In genomic region chr8:104542160-104542559, GRCm38 (mm10) we compare ENCODE assay signal across 9 mouse cellular contexts. TPM values are rescaled to one million over a fixed set of nuclear protein-coding genes. Genes with fewer than 3 reads are reported as not detected.
DNase-seq lines count a peak whose midpoint lies in the region; ATAC-seq lines count a peak whose summit lies in the region.
"Had no signal": no experiment of that assay in that cellular context is flagged by ENCODE, and none has a peak within 500 bp of the region (broad histone marks: within the 10 kb centered on the region; RNA-seq: fewer than 3 reads in every experiment).

No protein-coding gene starts in this region.

- H3K27ac ChIP-seq in forebrain, embryonic 12.5 days = no peak overlapping the region
- no peak overlapping the region for H3K27ac ChIP-seq in forebrain, embryonic 11.5 days (ENCODE audit: low read depth, low read length)
- H3K27ac ChIP-seq in liver, embryonic 15.5 days (replicated peaks) = no peak overlapping the region

- H3K4me1 ChIP-seq in forebrain, embryonic 12.5 days = peaks cover 17% of the 10 kb centered on the region
- H3K4me1 ChIP-seq in forebrain, embryonic 11.5 days (replicated peaks; ENCODE audit: control insufficient read depth, insufficient read depth, low read length) = peaks cover 3% of the 10 kb centered on the region; the same call in 1 of the 2 replicates
- H3K4me1 ChIP-seq in liver, embryonic 15.5 days (replicated peaks) = peaks cover 15% of the 10 kb centered on the region

- 8% methylated on average over 11 of the region's 11 CpGs for WGBS in forebrain, embryonic 12.5 days
- WGBS in forebrain, embryonic 11.5 days = 5% methylated on average over 11 of the region's 11 CpGs
- 17% methylated on average over 11 of the region's 11 CpGs for whole genome bisulfite sequencing in liver, embryonic 15.5 days (ENCODE audit: insufficient replicate concordance)

- no peak overlapping the region for H3K4me2 ChIP-seq in forebrain, embryonic 12.5 days
- no peak overlapping the region for H3K4me2 ChIP-seq in forebrain, embryonic 11.5 days (ENCODE audit: low read depth, low read length, severe bottlenecking)
- peak overlapping the region; percentile 71 for H3K4me2 ChIP-seq in liver, embryonic 15.5 days

- DNase-seq in forebrain, embryonic 11.5 days (ENCODE audit: low spot score) = no peak
- no peak for DNase-seq in liver
- DNase-seq in layer of hippocampus, postnatal 36 days = peak; percentile 56 to 64
- DNase-seq in right cerebral cortex, postnatal 25 days = peak; percentile 86
- DNase-seq in adrenal gland, adult 2 months = no peak
- DNase-seq: kidney, postnatal 4 days had no signal

- H3K4me3 ChIP-seq in forebrain, embryonic 12.5 days (replicated peaks) = 0 out of 2 replicates have a peak overlapping the region, but pooled peaks have one; percentile 53
- no peak overlapping the region for H3K4me3 ChIP-seq in forebrain, embryonic 11.5 days (ENCODE audit: low read depth, low read length)
- no peak overlapping the region for H3K4me3 ChIP-seq in liver, embryonic 15.5 days (replicated peaks)

- H3K9me3 ChIP-seq in forebrain, embryonic 12.5 days = no peaks in the 10 kb centered on the region
- H3K9me3 ChIP-seq in forebrain, embryonic 11.5 days (ENCODE audit: control insufficient read depth, low read length) = no peaks in the 10 kb centered on the region
- H3K9me3 ChIP-seq in liver, embryonic 15.5 days (replicated peaks) = no peaks in the 10 kb centered on the region

- peaks cover 74% of the 10 kb centered on the region for H3K27me3 ChIP-seq in forebrain, embryonic 12.5 days
- H3K27me3 ChIP-seq in forebrain, embryonic 11.5 days (ENCODE audit: control insufficient read depth, insufficient read depth, low read length) = peaks cover 47% of the 10 kb centered on the region
- peaks cover 79% of the 10 kb centered on the region for H3K27me3 ChIP-seq in liver, embryonic 15.5 days

- H3K36me3 ChIP-seq in forebrain, embryonic 12.5 days (replicated peaks) = no peaks in the 10 kb centered on the region
- no peaks in the 10 kb centered on the region for H3K36me3 ChIP-seq in forebrain, embryonic 11.5 days (ENCODE audit: control insufficient read depth, insufficient read depth, low read length)
- H3K36me3 ChIP-seq in liver, embryonic 15.5 days (replicated peaks) = no peaks in the 10 kb centered on the region

- ATAC-seq in forebrain, embryonic 12.5 days (ENCODE audit: low FRiP score) = no peak
- ATAC-seq in forebrain, embryonic 11.5 days (replicated peaks; ENCODE audit: low FRiP score) = no peak
- ATAC-seq in liver, embryonic 15.5 days (ENCODE audit: insufficient read depth) = no peak
- no peak for ATAC-seq in granulocyte monocyte progenitor cell, adult 5-6 weeks (replicated peaks; ENCODE audit: poor library complexity, severe bottlenecking)

- H3K9ac ChIP-seq in forebrain, embryonic 12.5 days = no peak overlapping the region
- H3K9ac ChIP-seq in forebrain, embryonic 11.5 days (ENCODE audit: low read length) = no peak overlapping the region
- no peak overlapping the region for H3K9ac ChIP-seq in liver, embryonic 15.5 days

RNA-seq across cellular contexts. Expression of gene Car7, which starts 7.7 kb away (rescaled TPM):
- polyA plus RNA-seq in forebrain, embryonic 12.5 days (2016; fragmentation: Nextera tagmentation; extraction: Ambion mirVana) = 1.5 and 1.6 TPM in 2 replicates
- 0.63 and 0.79 TPM in 2 replicates for polyA plus RNA-seq in forebrain, embryonic 11.5 days (2014; fragmentation: Nextera tagmentation; extraction: Ambion mirVana)
- polyA plus RNA-seq in liver, embryonic 15.5 days (2015; fragmentation: Nextera tagmentation; extraction: Ambion mirVana) = 5.0 and 6.1 TPM in 2 replicates
- 10 to 100 TPM; 15.2 to 17.7 TPM for total RNA-seq in layer of hippocampus, postnatal 36 days (2021)
- total RNA-seq in adrenal gland, adult 2 months (2021) = 1 to 10 TPM; 1.9 to 4.2 TPM
- polyA plus RNA-seq in adrenal gland, adult 2 months (2012; rRNA removed) = 13.4 and 14.5 TPM in 2 replicates
- not detected in 2 replicates for total RNA-seq in granulocyte monocyte progenitor cell, adult 5-6 weeks (2014; fragmentation: Nextera tagmentation)
- total RNA-seq in granulocyte monocyte progenitor cell, adult 5-6 weeks (2017) = 0.52 TPM in 1 of 2 replicates, not detected in the other

RNA-seq across cellular contexts. Expression of gene Nae1, which starts 7.7 kb away (rescaled TPM):
- polyA plus RNA-seq in forebrain, embryonic 12.5 days (2016; fragmentation: Nextera tagmentation; extraction: Ambion mirVana) = 124 and 128 TPM in 2 replicates
- 132 and 147 TPM in 2 replicates for polyA plus RNA-seq in forebrain, embryonic 11.5 days (2014; fragmentation: Nextera tagmentation; extraction: Ambion mirVana)
- polyA plus RNA-seq in liver, embryonic 15.5 days (2015; fragmentation: Nextera tagmentation; extraction: Ambion mirVana) = 26.7 and 28.7 TPM in 2 replicates
- 10 to 100 TPM; 45.5 to 48.9 TPM for total RNA-seq in layer of hippocampus, postnatal 36 days (2021)
- total RNA-seq in adrenal gland, adult 2 months (2021) = 10 to 100 TPM; 31.1 to 40.8 TPM
- polyA plus RNA-seq in adrenal gland, adult 2 months (2012; rRNA removed) = 1.1 and 2.0 TPM in 2 replicates
- total RNA-seq in granulocyte monocyte progenitor cell, adult 5-6 weeks (2014; fragmentation: Nextera tagmentation) = 38.8 and 62.4 TPM in 2 replicates
- 64.6 and 109 TPM in 2 replicates for total RNA-seq in granulocyte monocyte progenitor cell, adult 5-6 weeks (2017)

RNA-seq across cellular contexts. Expression of gene Terb1, which starts 32.5 kb away (rescaled TPM):
- polyA plus RNA-seq in forebrain, embryonic 12.5 days (2016; fragmentation: Nextera tagmentation; extraction: Ambion mirVana) = 0.18 and 0.32 TPM in 2 replicates
- polyA plus RNA-seq in forebrain, embryonic 11.5 days (2014; fragmentation: Nextera tagmentation; extraction: Ambion mirVana) = 0.15 and 0.17 TPM in 2 replicates
- 0.05 TPM in 1 of 2 replicates, not detected in the other for polyA plus RNA-seq in liver, embryonic 15.5 days (2015; fragmentation: Nextera tagmentation; extraction: Ambion mirVana)
- total RNA-seq in layer of hippocampus, postnatal 36 days (2021) = under 1 TPM; 0.35 to 0.66 TPM
- not detected for total RNA-seq in adrenal gland, adult 2 months (2021)
- polyA plus RNA-seq in adrenal gland, adult 2 months (2012; rRNA removed) = not detected in 2 replicates
- not detected in 2 replicates for total RNA-seq in granulocyte monocyte progenitor cell, adult 5-6 weeks (2014; fragmentation: Nextera tagmentation)
- total RNA-seq in granulocyte monocyte progenitor cell, adult 5-6 weeks (2017) = not detected in 2 replicates

RNA-seq across cellular contexts. Expression of gene Pdp2, which starts 49.1 kb away (rescaled TPM):
- 14.2 and 14.9 TPM in 2 replicates for polyA plus RNA-seq in forebrain, embryonic 12.5 days (2016; fragmentation: Nextera tagmentation; extraction: Ambion mirVana)
- 16.5 and 18.7 TPM in 2 replicates for polyA plus RNA-seq in forebrain, embryonic 11.5 days (2014; fragmentation: Nextera tagmentation; extraction: Ambion mirVana)
- 3.1 and 3.5 TPM in 2 replicates for polyA plus RNA-seq in liver, embryonic 15.5 days (2015; fragmentation: Nextera tagmentation; extraction: Ambion mirVana)
- total RNA-seq in layer of hippocampus, postnatal 36 days (2021) = 1 to 10 TPM; 7.3 to 7.4 TPM
- total RNA-seq in adrenal gland, adult 2 months (2021) = 10 to 100 TPM; 30.7 to 37.3 TPM
- polyA plus RNA-seq in adrenal gland, adult 2 months (2012; rRNA removed) = 6.5 and 7.6 TPM in 2 replicates
- total RNA-seq in granulocyte monocyte progenitor cell, adult 5-6 weeks (2014; fragmentation: Nextera tagmentation) = 9.6 and 13.1 TPM in 2 replicates
- 10.3 and 11.4 TPM in 2 replicates for total RNA-seq in granulocyte monocyte progenitor cell, adult 5-6 weeks (2017)

Comparison
In these comparisons a context has a peak if more than half of its experiments do, and no peak if none do; other contexts are left out.
1. DNase-seq: peak in layer of hippocampus, postnatal 36 days (2 of 2) and right cerebral cortex, postnatal 25 days (single experiment); none in forebrain, embryonic 11.5 days (single experiment), liver (single experiment) and adrenal gland, adult 2 months (single experiment).